Mouse (Mus musculus) midbrain, embryonic 12.5 days (tissue): ENCODE measurements around the gene Kazn. TPM values are rescaled to one million over a fixed set of nuclear protein-coding genes. Genes with fewer than 3 reads are reported as not detected.
A peak's percentile ranks its signal among the peaks of the same experiment; 100 is the strongest.

Experiments
- ATAC-seq: fragments of 200-750 bp; cut with Nextera tagmentation; 2 replicates; pipeline ENCODE4 v1.8.0; 2017; ENCODE audit warnings: low read depth, moderate TSS enrichment, moderate library complexity; ENCODE audit not compliant: low FRiP score
- H3K27ac ChIP-seq: fragments of 300-500 bp; sonication (generic); replicated peaks from 2 replicates; pipeline ENCODE4 v1.5.1; 2016; ENCODE audit warnings: mild to moderate bottlenecking
- H3K27me3 ChIP-seq: fragments of 300-500 bp; sonication (generic); 2 replicates; pipeline ENCODE4 v1.6.1; 2016; ENCODE audit warnings: mild to moderate bottlenecking
- H3K36me3 ChIP-seq: fragments of 300-500 bp; sonication (generic); 2 replicates; pipeline ENCODE4 v1.6.1; 2016
- H3K4me1 ChIP-seq: fragments of 300-500 bp; sonication (generic); 2 replicates; pipeline ENCODE4 v1.6.1; 2016
- H3K4me2 ChIP-seq: fragments of 300-500 bp; sonication (generic); replicated peaks from 2 replicates; pipeline ENCODE4 v1.6.1; 2016; ENCODE audit warnings: mild to moderate bottlenecking, moderate library complexity
- H3K4me3 ChIP-seq: fragments of 300-500 bp; sonication (generic); 2 replicates; pipeline ENCODE4 v1.5.1; 2016; ENCODE audit warnings: mild to moderate bottlenecking
- H3K9ac ChIP-seq: fragments of 300-500 bp; sonication (generic); replicated peaks from 2 replicates; pipeline ENCODE4 v1.6.1; 2016; ENCODE audit warnings: mild to moderate bottlenecking, moderate library complexity
- H3K9me3 ChIP-seq: fragments of 300-500 bp; sonication (generic); 2 replicates; pipeline ENCODE4 v1.6.1; 2016; ENCODE audit warnings: mild to moderate bottlenecking
- WGBS: fragments of 180-500 bp; shearing (Covaris S2); methylation state at CpG from one replicate; pipeline ENCODE4 v1.1.7; 2016; 5-methylcytosine and 5-hydroxymethylcytosine counted together
- polyA plus RNA-seq: library from polyadenylated mRNA; unstranded; fragments of >200 nt; fragmentation: Nextera tagmentation; extraction: Ambion mirVana; gene quantifications from 2 replicates; pipeline ENCODE4 v1.2.1, GENCODE M21; 2016

The Kazn gene
- 20.9 and 22.0 TPM in 2 replicates for polyA plus RNA-seq

DNA sequence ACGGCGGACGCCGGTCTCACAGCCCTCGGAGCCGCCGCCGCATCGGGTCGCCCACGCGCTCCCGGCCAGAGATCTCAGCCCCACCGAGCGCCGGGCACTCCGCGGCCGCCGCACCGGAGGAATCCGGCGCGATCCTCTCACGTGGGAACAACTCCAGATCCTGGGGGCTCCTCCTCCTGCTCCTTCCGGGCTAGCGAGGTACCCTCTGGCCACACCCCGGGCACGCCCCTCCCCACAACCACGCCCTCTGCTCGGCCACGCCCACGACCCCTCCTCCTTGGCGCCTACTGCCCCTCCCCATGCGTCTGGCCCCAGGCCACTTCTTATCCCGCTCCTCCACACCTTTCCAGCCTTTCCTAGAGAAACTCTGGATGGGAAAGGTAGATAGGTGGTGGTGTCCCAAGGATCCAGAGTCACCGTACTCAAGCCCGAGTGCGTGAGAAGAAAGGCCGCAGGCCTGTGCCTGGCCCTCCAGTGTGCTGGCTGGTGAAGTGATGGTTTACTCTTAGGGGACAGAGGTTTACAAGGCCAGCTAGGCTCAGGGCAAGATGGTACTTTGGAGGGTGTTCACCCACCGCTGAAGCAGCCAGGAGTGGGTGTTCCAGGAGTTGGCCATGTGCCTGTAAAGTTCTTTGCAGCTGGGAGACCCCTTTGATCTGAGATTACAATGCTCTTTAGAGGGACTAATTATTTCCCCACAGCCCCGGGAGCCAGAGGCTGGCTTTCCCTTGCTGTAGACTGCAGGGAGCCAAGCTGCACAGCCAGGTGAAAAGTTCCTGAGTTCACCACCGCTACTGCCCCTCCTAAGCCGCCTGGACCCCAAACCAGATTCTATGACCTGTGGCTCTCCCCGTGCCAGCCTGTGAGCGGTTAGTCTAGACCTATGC is at the start of gene Kazn:
Gene Kazn, minus strand, starts transcription at position 162 of the 887 bp plus-strand sequence.
- H3K27ac ChIP-seq: 0 out of 2 replicates have a peak within 1 kb of the TSS, but pooled peaks have one; percentile 16
- ATAC-seq: peak; percentile 86
- H3K9me3 ChIP-seq: no peaks in the 10 kb centered on the region
- peaks cover 31% of the 10 kb centered on the region for H3K4me1 ChIP-seq
- WGBS: 6% methylated on average over 24 of the region's 46 CpGs
- H3K4me3 ChIP-seq: peak within 1 kb of the TSS; percentile 61
- peak within 1 kb of the TSS; percentile 97 for H3K4me2 ChIP-seq
- H3K27me3 ChIP-seq: peaks cover 22% of the 10 kb centered on the region
- H3K9ac ChIP-seq: peak within 1 kb of the TSS; percentile 73
- H3K36me3 ChIP-seq: no peaks in the 10 kb centered on the region

DNA sequence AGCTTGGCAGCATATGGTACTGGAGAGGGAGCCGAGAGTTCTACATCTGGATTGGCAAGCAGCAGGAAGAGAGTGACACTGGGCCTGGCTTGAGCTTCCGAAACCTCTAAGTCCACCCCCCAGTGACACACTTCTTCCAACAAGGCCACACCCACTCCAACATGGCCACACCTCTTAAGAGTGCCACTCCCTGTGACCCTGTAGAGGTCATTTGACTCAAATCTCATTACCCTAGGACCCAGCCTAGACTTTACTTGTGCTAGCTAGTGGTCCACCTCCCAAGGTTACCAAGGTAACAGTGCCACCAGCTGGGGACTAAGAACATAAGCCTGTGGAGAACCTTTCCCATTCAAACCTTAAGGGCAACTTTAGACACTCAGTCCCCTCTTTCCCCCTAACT is 46.3 kb upstream of the Kazn start:
- Histone ChIP-seq H3K4me3 (no peak overlapping the region), H3K4me2 (no peak overlapping the region), H3K9me3 (no peaks in the 10 kb centered on the region), H3K27me3 (no peaks in the 10 kb centered on the region), H3K27ac (no peak overlapping the region), H3K9ac (no peak overlapping the region), H3K4me1 (no peaks in the 10 kb centered on the region), H3K36me3 (no peaks in the 10 kb centered on the region)
- 95% methylated on average over 2 of the region's 2 CpGs for WGBS
- ATAC-seq: no peak

DNA sequence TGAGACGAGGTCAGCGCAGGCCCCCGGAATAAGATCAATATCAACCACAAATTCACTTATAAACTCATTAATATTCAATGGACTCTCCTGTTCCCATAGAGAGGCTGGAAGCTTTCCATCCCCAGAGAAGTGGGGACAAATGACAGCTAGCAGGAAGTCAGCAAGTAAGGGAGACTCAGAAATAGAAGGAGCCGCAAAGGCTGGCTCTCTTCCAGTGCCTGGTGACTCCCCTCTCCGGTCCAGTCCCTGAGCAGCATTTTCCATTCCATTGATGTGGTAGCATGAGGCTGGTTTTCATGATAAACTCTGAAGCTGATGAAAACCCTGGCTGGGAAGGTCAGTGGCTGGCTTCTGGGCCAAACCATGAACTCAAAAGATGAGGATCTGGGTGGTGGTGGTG is 44.7 kb upstream of the Kazn start:
- Histone ChIP-seq H3K4me3 (no peak overlapping the region), H3K27me3 (no peaks in the 10 kb centered on the region), H3K9me3 (no peaks in the 10 kb centered on the region), H3K9ac (no peak overlapping the region), H3K4me2 (no peak overlapping the region), H3K27ac (no peak overlapping the region), H3K36me3 (no peaks in the 10 kb centered on the region), H3K4me1 (no peaks in the 10 kb centered on the region)
- ATAC-seq: no peak
- 86% methylated on average over 5 of the region's 5 CpGs for WGBS

DNA sequence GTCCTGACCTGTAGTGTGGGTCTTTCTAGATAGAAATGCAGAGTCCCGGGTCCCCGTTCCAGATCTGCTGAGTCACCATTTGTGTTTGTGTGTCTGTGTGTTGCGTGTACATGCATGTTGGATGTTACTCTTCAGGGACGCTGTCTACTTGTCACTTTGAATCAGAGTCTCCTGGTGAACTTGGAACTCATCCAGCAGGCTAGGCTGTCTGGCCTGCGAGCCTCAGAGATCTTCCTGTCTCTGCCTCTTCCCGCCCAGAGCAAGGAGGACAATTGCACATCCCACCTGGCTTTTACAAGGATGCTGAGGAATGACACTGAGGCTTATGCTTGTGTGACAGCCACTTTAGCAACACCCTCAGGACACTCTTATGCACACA is 39.0 kb upstream of the Kazn start:
- ATAC-seq: no peak
- Histone ChIP-seq H3K4me3 (no peak overlapping the region), H3K4me2 (no peak overlapping the region), H3K27me3 (no peaks in the 10 kb centered on the region), H3K27ac (no peak overlapping the region), H3K36me3 (no peaks in the 10 kb centered on the region), H3K9ac (no peak overlapping the region), H3K9me3 (no peaks in the 10 kb centered on the region), H3K4me1 (peaks cover 11% of the 10 kb centered on the region)
- 90% methylated on average over 6 of the region's 6 CpGs for WGBS

DNA sequence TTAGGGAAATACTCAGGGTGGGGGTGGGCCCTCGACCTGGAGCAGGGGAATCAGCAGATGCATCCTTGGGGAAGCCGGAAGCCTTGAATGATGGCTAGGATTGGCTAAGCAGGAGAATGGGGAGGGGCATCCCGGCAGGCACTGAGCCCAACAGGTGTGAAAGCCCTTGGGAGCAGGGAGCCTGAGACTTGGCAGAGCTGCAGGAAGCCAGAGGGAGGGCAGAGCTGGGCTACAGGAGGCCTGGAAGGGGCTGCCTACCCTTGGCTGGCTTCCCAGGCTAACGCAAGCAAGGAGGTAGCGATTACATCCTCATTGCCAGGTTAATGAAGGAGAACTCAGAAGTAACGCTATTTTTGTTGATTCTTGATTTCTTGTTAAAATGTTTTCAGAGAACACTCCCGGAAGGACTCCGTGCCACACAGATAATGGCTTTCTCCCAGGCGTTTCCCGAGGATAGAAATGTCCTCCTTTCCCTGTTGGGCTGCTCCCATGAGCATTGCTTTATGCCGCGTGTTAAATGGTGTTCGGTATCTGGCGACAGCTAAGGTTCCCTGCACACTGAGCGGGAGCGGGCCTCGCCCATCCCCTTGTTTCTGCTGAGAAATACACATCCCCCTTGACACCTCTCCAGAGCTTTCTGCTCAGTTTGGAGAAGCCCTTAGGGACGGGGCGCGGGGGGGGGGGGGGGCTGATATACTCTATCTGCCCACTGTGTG is 38.4 kb upstream of the Kazn start:
- 49% methylated on average over 20 of the region's 20 CpGs for WGBS
- Histone ChIP-seq H3K36me3 (no peaks in the 10 kb centered on the region), H3K4me2 (no peak overlapping the region), H3K4me1 (peaks cover 11% of the 10 kb centered on the region), H3K27ac (no peak overlapping the region), H3K4me3 (no peak overlapping the region), H3K27me3 (no peaks in the 10 kb centered on the region), H3K9me3 (no peaks in the 10 kb centered on the region), H3K9ac (no peak overlapping the region)
- no peak for ATAC-seq

DNA sequence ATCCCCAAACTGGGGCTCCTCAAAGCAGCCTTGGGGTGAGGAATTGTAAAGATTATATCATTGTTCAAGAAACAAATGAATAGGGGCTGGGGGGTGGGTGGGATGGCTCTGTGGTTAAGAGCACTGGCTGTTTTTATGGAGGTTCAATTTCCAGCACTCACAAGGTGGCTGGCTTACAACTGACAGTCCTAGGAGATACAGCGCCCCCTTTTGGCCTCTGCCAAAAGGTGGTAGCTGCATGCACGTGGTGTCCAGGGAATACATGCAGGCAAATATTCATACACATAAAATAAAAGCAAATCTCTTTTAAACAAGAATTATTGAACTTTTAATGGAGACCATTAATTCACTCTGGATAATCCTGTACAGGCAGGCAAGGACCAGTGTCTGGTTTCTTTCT is 36.0 kb upstream of the Kazn start:
- Histone ChIP-seq H3K27ac (no peak overlapping the region), H3K36me3 (no peaks in the 10 kb centered on the region), H3K27me3 (no peaks in the 10 kb centered on the region), H3K4me2 (no peak overlapping the region), H3K9ac (no peak overlapping the region), H3K9me3 (no peaks in the 10 kb centered on the region), H3K4me3 (no peak overlapping the region), H3K4me1 (peaks cover 11% of the 10 kb centered on the region)
- no peak for ATAC-seq
- WGBS: 49% methylated on average over 2 of the region's 2 CpGs

DNA sequence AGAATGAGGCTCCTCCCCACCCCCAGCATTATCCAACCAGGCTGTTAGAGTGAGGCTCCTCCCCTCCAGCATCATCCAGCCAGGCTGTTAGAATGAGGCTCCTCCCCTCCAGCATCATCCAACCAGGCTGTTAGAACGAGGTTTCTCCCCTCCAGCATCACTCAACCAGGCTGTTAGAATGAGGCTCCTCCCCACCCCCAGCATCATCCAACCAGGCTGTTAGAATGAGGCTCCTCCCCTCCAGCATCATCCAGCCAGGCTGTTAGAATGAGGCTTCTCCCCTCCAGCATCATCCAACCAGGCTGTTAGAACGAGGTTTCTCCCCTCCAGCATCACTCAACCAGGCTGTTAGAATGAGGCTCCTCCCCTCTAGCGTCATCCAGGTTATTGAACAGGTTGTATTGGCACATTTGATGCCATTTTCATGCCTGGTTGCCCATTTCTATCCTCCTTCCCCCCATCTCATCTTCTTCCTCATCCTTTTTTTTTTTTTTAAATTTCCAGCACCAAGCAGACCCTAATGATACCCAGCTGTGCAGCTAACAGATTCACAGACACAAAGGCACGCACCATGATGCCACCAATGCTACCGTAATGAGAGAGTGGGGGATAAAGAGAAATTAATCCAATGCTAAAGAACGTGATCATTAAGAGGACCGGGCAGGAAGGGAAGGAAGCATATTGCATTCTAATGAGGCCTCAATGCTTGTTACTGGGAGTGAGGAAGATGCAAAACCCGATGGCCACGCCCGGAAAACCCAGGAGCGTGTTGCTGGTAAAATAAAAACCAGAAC is 35.4 kb upstream of the Kazn start:
- H3K4me2 ChIP-seq: no peak overlapping the region

DNA sequence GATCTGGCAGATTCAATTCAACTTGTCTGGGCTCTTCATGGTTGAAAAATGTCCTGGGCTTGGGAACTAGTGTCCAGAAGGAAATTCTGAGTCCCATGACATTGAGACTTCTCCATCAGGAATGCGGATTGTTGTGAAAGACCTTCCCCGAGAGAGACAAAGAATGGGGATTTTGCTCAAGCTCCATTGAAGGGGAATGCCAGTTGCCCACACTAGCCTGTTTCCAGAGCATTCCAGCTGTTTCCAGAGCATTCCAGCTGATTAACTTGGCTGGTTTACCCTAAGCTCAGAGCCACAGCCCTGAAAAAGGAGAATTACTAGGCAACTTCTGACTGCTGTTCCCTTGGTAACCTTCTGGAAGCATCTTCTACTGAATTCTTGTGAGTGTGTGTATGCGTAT is 32.3 kb upstream of the Kazn start:
- Histone ChIP-seq H3K4me1 (peaks cover 15% of the 10 kb centered on the region), H3K9me3 (0 out of 2 replicates have a peak, but pooled peaks cover 5% of the 10 kb centered on the region), H3K27me3 (no peaks in the 10 kb centered on the region), H3K27ac (no peak overlapping the region), H3K4me3 (no peak overlapping the region), H3K4me2 (no peak overlapping the region), H3K36me3 (no peaks in the 10 kb centered on the region), H3K9ac (no peak overlapping the region)
- ATAC-seq: no peak
- 76% methylated on average over 3 of the region's 3 CpGs for WGBS

More for the DNA sequence above, 35.4 kb upstream of the Kazn start:
- WGBS: 74% methylated on average over 11 of the region's 11 CpGs
- Histone ChIP-seq H3K4me1 (peaks cover 11% of the 10 kb centered on the region), H3K36me3 (no peaks in the 10 kb centered on the region), H3K27ac (no peak overlapping the region), H3K27me3 (no peaks in the 10 kb centered on the region), H3K9ac (no peak overlapping the region), H3K4me3 (no peak overlapping the region), H3K9me3 (no peaks in the 10 kb centered on the region)
- ATAC-seq: no peak

DNA sequence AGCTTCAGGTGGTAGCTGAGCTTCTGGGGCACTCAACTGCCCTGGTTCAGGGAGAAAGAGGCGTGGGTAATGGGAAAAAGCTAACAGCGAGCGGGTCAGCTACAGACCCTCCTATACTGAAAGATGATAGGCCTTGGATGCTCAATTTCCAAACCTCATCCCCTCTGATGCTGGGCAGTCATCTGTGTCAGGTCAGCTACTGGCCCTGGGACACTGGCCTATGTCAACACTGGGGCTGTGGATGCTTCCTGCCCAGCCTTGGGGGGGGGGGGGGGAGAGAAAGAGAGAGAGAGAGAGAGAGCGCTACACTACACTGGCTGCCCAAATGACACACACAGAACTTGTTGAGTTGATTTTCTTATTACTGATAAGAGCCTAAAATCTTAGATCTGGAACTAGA is 28.6 kb upstream of the Kazn start:
- H3K36me3 ChIP-seq: no peaks in the 10 kb centered on the region
- 27% methylated on average over 4 of the region's 4 CpGs for WGBS
- H3K27ac ChIP-seq: 0 out of 2 replicates have a peak overlapping the region, but pooled peaks have one; percentile 22
- H3K4me1 ChIP-seq: peaks cover 11% of the 10 kb centered on the region
- H3K4me2 ChIP-seq: no peak overlapping the region
- no peak overlapping the region for H3K9ac ChIP-seq
- no peak overlapping the region for H3K4me3 ChIP-seq
- 0 out of 2 replicates have a peak, but pooled peaks cover 5% of the 10 kb centered on the region for H3K9me3 ChIP-seq
- no peaks in the 10 kb centered on the region for H3K27me3 ChIP-seq
- ATAC-seq: peak; percentile 52; the same call in 1 of the 2 replicates

DNA sequence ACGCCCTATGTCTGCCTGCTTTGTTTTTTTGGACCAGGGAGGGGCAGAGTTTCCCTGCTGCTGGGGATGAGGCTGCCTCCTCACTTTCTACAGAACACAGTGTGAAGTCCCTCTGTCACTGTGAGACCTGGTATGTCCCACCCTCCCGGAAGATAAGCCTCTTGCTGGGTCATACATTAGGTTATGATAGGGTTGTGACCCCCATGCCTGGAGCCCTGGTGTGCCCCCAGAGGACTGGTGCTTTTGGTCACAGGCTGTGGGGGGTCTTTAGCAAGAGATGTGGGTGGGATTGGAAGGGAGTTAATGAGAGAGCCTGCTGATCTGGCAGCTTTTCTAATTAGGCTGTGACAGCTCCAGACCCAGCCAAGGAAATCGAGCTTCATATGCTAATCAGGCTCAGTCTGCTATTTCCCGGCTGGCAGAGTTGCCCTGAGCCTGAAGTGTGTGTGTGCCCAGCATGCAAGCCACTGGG is 28.2 kb upstream of the Kazn start:
- Histone ChIP-seq H3K9ac (no peak overlapping the region), H3K27ac (peak overlapping the region; percentile 22; the same call in 1 of the 2 replicates), H3K4me1 (peaks cover 11% of the 10 kb centered on the region), H3K36me3 (no peaks in the 10 kb centered on the region), H3K9me3 (0 out of 2 replicates have a peak, but pooled peaks cover 5% of the 10 kb centered on the region), H3K4me2 (no peak overlapping the region), H3K27me3 (no peaks in the 10 kb centered on the region), H3K4me3 (no peak overlapping the region)
- ATAC-seq: peak; percentile 75
- WGBS: 6% methylated on average over 4 of the region's 4 CpGs

DNA sequence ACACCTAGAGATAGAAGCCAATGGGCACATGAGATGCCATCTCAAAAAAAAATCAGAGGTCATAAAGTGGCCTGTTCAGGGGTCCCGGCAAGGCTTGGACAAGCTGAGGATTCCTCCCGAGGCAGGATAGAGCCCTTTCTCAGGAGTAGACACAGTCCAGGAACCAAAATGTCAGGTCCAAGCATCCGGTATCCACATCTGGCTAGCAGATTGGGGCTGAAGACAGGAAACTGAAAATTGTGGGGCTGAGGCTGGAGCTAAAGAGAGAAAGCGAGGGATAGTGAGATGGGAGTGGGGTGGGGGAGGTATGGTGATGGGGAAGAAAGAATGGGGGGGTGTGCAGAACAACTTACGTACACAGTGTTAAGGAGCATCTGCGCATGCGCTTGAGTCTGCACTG is 25.1 kb upstream of the Kazn start:
- no peak for ATAC-seq
- no peak overlapping the region for H3K9ac ChIP-seq
- WGBS: 91% methylated on average over 7 of the region's 7 CpGs
- 0 out of 2 replicates have a peak, but pooled peaks cover 5% of the 10 kb centered on the region for H3K9me3 ChIP-seq
- peaks cover 11% of the 10 kb centered on the region for H3K4me1 ChIP-seq
- H3K4me2 ChIP-seq: no peak overlapping the region
- no peaks in the 10 kb centered on the region for H3K36me3 ChIP-seq
- H3K4me3 ChIP-seq: no peak overlapping the region
- no peaks in the 10 kb centered on the region for H3K27me3 ChIP-seq
- H3K27ac ChIP-seq: no peak overlapping the region
